Mouse (Mus musculus): ENCODE measurements around the gene Cd63. TPM values are rescaled to one million over a fixed set of nuclear protein-coding genes. Genes with fewer than 3 reads are reported as not detected.

The Cd63 gene
- polyA plus RNA-seq, 1 experiment = 2,403 TPM

- TF ChIP-seq MYOD1 (IDR thresholded peaks at IDR 0.05; ENCODE audit: control insufficient read depth in 1 of 3, insufficient read length in 2 of 3, low read depth in 2 of 3) = peak in 1 of 3 experiments; percentile 69
- no peak for TF ChIP-seq E2F4 (IDR thresholded peaks at IDR 0.05; ENCODE audit: insufficient read depth)
- TF ChIP-seq REST (IDR thresholded peaks at IDR 0.05; ENCODE audit: insufficient read depth, insufficient read length) = no peak
- no peak for TF ChIP-seq MAX (IDR thresholded peaks at IDR 0.05; ENCODE audit: low read depth)
- TF ChIP-seq SRF (IDR thresholded peaks at IDR 0.05; ENCODE audit: control insufficient read depth, insufficient read length, low read depth) = no peak
- no peak for TF ChIP-seq POLR2AphosphoS2 (IDR thresholded peaks at IDR 0.05; ENCODE audit: insufficient read length, low read depth)
- no peak for TF ChIP-seq TCF12 (IDR thresholded peaks at IDR 0.05; ENCODE audit: insufficient read depth, poor library complexity, severe bottlenecking)
- TF ChIP-seq POLR2A (IDR thresholded peaks at IDR 0.05; ENCODE audit: insufficient read length, low read depth) = no peak
- no peak overlapping the region for H3K4me2 ChIP-seq (ENCODE audit: low read depth)
- H3K36me3 ChIP-seq (ENCODE audit: control insufficient read depth, insufficient read depth) = peaks cover 52% of the 10 kb centered on the region
- no peak overlapping the region for H3K4me3 ChIP-seq
- peaks cover 59% of the 10 kb centered on the region for H3K79me2 ChIP-seq (ENCODE audit: control insufficient read depth, insufficient read depth)
- H3ac ChIP-seq (ENCODE audit: control insufficient read depth, insufficient read length) = no peak overlapping the region
- no peaks in the 10 kb centered on the region for H3K27me3 ChIP-seq (ENCODE audit: control insufficient read depth, insufficient read depth, insufficient read length)
Measured at GRCm38 (mm10) chr10:128940475-128941061, 39.8 kb downstream of the Cd63 start.

GRCm38 (mm10) chr10:128945675-128946074 lies 44.9 kb downstream of the Cd63 start:
- no peak for TF ChIP-seq USF1 (IDR thresholded peaks at IDR 0.05; ENCODE audit: low read depth)
- TF ChIP-seq POLR2AphosphoS2 (IDR thresholded peaks at IDR 0.05; ENCODE audit: insufficient read length, low read depth) = peak; percentile 31
- Histone ChIP-seq H3K4me2 (ENCODE audit: low read depth) (no peak overlapping the region), H3K4me3 (no peak overlapping the region), H3K79me2 (ENCODE audit: control insufficient read depth, insufficient read depth) (peaks cover 8% of the 10 kb centered on the region), H3K27me3 (ENCODE audit: control insufficient read depth, insufficient read depth, insufficient read length) (no peaks in the 10 kb centered on the region), H3K36me3 (ENCODE audit: control insufficient read depth, insufficient read depth) (peaks cover 83% of the 10 kb centered on the region), H3ac (ENCODE audit: control insufficient read depth, insufficient read length) (no peak overlapping the region)

DNA sequence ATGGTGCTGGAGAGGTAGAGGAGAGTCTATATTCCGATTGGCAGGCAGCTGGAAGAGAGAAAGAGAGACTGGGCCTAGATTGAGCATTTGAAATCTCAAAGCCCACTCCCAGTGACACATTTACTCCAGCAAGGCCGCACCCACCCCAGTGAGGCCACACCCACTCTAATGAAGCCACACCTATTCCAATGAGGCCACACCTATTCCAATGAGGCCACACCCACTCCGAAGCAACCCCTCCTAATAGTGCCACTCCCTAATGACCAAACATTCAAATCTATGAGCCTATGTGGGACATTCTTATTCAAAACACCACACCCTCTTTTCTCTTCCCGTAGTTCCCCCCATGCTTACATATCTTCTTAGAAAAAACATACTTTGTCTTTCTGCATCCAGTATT lies 46.7 kb downstream of the Cd63 start:
- H3K4me2 ChIP-seq (ENCODE audit: low read depth) = no peak overlapping the region
- H3K36me3 ChIP-seq (ENCODE audit: control insufficient read depth, insufficient read depth) = peaks cover 82% of the 10 kb centered on the region
- no peaks in the 10 kb centered on the region for H3K79me2 ChIP-seq (ENCODE audit: control insufficient read depth, insufficient read depth)
- H3K27me3 ChIP-seq (ENCODE audit: control insufficient read depth, insufficient read depth, insufficient read length) = no peaks in the 10 kb centered on the region
- no peak overlapping the region for H3K4me3 ChIP-seq
- H3ac ChIP-seq (ENCODE audit: control insufficient read depth, insufficient read length) = no peak overlapping the region
- no peak for TF ChIP-seq CEBPB (IDR thresholded peaks at IDR 0.05; ENCODE audit: insufficient read depth, poor library complexity, severe bottlenecking)
- no peak for TF ChIP-seq E2F4 (IDR thresholded peaks at IDR 0.05; ENCODE audit: insufficient read depth)
- no peak for TF ChIP-seq REST (IDR thresholded peaks at IDR 0.05; ENCODE audit: insufficient read depth, insufficient read length)
- TF ChIP-seq POLR2AphosphoS2 (IDR thresholded peaks at IDR 0.05; ENCODE audit: insufficient read length, low read depth) = no peak
- TF ChIP-seq POLR2A (IDR thresholded peaks at IDR 0.05; ENCODE audit: insufficient read length, low read depth) = no peak
- no peak for TF ChIP-seq MAX (IDR thresholded peaks at IDR 0.05; ENCODE audit: low read depth)

- H3ac ChIP-seq (ENCODE audit: control insufficient read depth, insufficient read length) = no peak overlapping the region
- no peak overlapping the region for H3K4me3 ChIP-seq
- no peaks in the 10 kb centered on the region for H3K79me2 ChIP-seq (ENCODE audit: control insufficient read depth, insufficient read depth)
- H3K27me3 ChIP-seq (ENCODE audit: control insufficient read depth, insufficient read depth, insufficient read length) = no peaks in the 10 kb centered on the region
- H3K36me3 ChIP-seq (ENCODE audit: control insufficient read depth, insufficient read depth) = peaks cover 85% of the 10 kb centered on the region
- TF ChIP-seq MYOD1 (IDR thresholded peaks at IDR 0.05; ENCODE audit: control insufficient read depth in 1 of 3, insufficient read length in 2 of 3, low read depth in 2 of 3) (no peak), POLR2AphosphoS2 (IDR thresholded peaks at IDR 0.05; ENCODE audit: insufficient read length, low read depth) (peak; percentile 17), TCF3 (IDR thresholded peaks at IDR 0.05; ENCODE audit: insufficient read length, low read depth) (no peak), E2F4 (IDR thresholded peaks at IDR 0.05; ENCODE audit: insufficient read depth) (no peak)
- H3K4me2 ChIP-seq (ENCODE audit: low read depth) = no peak overlapping the region
Measured at GRCm38 (mm10) chr10:128950208-128950887, 49.6 kb downstream of the Cd63 start.

- no peak overlapping the region for H3K4me2 ChIP-seq (ENCODE audit: low read depth)
- H3K79me2 ChIP-seq (ENCODE audit: control insufficient read depth, insufficient read depth) = no peaks in the 10 kb centered on the region
- no peak for TF ChIP-seq USF1 (IDR thresholded peaks at IDR 0.05; ENCODE audit: low read depth)
- TF ChIP-seq POLR2AphosphoS2 (IDR thresholded peaks at IDR 0.05; ENCODE audit: insufficient read length, low read depth) = peak; percentile 17
- no peaks in the 10 kb centered on the region for H3K27me3 ChIP-seq (ENCODE audit: control insufficient read depth, insufficient read depth, insufficient read length)
- H3ac ChIP-seq (ENCODE audit: control insufficient read depth, insufficient read length) = no peak overlapping the region
- peaks cover 49% of the 10 kb centered on the region for H3K36me3 ChIP-seq (ENCODE audit: control insufficient read depth, insufficient read depth)
- no peak overlapping the region for H3K4me3 ChIP-seq
Measured at GRCm38 (mm10) chr10:128958340-128958739, 57.6 kb downstream of the Cd63 start.

- H3K79me2 ChIP-seq (ENCODE audit: control insufficient read depth, insufficient read depth) = no peaks in the 10 kb centered on the region
- H3ac ChIP-seq (ENCODE audit: control insufficient read depth, insufficient read length) = no peak overlapping the region
- H3K4me2 ChIP-seq (ENCODE audit: low read depth) = no peak overlapping the region
- no peaks in the 10 kb centered on the region for H3K27me3 ChIP-seq (ENCODE audit: control insufficient read depth, insufficient read depth, insufficient read length)
- peaks cover 33% of the 10 kb centered on the region for H3K36me3 ChIP-seq (ENCODE audit: control insufficient read depth, insufficient read depth)
- TF ChIP-seq POLR2AphosphoS2 (IDR thresholded peaks at IDR 0.05; ENCODE audit: insufficient read length, low read depth) (peak; percentile 78), TCF12 (IDR thresholded peaks at IDR 0.05; ENCODE audit: insufficient read depth, poor library complexity, severe bottlenecking) (no peak), TCF3 (IDR thresholded peaks at IDR 0.05; ENCODE audit: insufficient read length, low read depth) (no peak)
- H3K4me3 ChIP-seq = no peak overlapping the region
Measured at GRCm38 (mm10) chr10:128960142-128960541, 59.4 kb downstream of the Cd63 start.
